Mouse (Mus musculus): ENCODE results near the gene Nfatc2.

DNA sequence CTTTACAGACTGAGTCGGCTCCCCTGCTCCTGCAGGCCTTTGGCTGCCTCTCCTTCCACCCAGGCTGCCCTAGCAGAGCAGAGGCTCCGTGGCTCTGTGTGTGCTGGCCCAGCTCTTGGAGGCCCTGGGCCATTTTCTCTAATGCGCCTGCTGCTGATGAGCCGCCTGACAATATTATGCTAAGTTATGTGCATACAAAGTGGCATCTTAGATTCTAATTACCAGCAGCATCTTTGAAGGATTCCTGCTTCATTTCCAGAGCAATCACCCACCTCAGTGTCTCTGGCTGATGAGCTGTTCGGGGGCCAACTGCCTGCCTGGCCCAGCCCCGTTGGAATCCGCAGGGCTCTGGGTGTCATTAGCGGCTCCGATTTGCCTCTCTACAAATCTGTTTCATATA lies 24.9 kb upstream of the Nfatc2 start:
- TF ChIP-seq CTCF (IDR thresholded peaks at IDR 0.05; ENCODE audit: control insufficient read depth, insufficient read depth, insufficient read length) (no peak), MYOG (IDR thresholded peaks at IDR 0.05; ENCODE audit: control insufficient read depth, extremely low read depth, insufficient read length) (no peak)

All from C2C12 (cell line).